Mouse (Mus musculus) thymus, postnatal 10 days (tissue): Measurements from ENCODE around the gene Ddx28.
A peak's percentile ranks its signal among the peaks of the same experiment; 100 is the strongest.

Source experiments
- DNase-seq, 2 experiments: peaks; one replicate each; pipeline ENCODE4 v3.0.0; 2021; ENCODE audit warnings: low spot score in 2 of 2

Gene Ddx28

GRCm38 (mm10) chr8:105965905-105966341 is 45.8 kb downstream of the Ddx28 start, which contains the start of gene Slc12a4:
Gene Slc12a4, minus strand, starts transcription at chr8:105966097.
- peak; percentile 79 to 87 for DNase-seq

- DNase-seq, result peak; percentile 50 to 59
These were observed 46.3 kb downstream of the Ddx28 start for GRCm38 (mm10) chr8:105965266-105965904.

- DNase-seq, result no peak
These were observed 47.0 kb downstream of the Ddx28 start for GRCm38 (mm10) chr8:105964506-105965265.

GRCm38 (mm10) chr8:105961536-105961935 is 50.1 kb downstream of the Ddx28 start:
- no peak for DNase-seq

GRCm38 (mm10) chr8:105961101-105961500 is 50.6 kb downstream of the Ddx28 start:
- DNase-seq, result no peak
